Comparison of ENCODE assay signal across 20 mouse cellular contexts in genomic region chr10:108558812-108559606, GRCm38 (mm10).
DNase-seq lines count a peak whose midpoint lies in the region; ATAC-seq and TF ChIP-seq lines count a peak whose summit lies in the region.
"Had no signal": no experiment of that assay in that cellular context is flagged by ENCODE, and none has a peak within 500 bp of the region (broad histone marks: within the 10 kb centered on the region; RNA-seq: fewer than 3 reads in every experiment).

No protein-coding gene starts in this region.

- WGBS in forebrain, embryonic 13.5 days, result 61% methylated on average over 19 of the region's 19 CpGs
- 59% methylated on average over 19 of the region's 19 CpGs for WGBS in midbrain, embryonic 16.5 days

- H3K9me3 ChIP-seq in forebrain, embryonic 13.5 days (replicated peaks), result no peaks in the 10 kb centered on the region
- no peaks in the 10 kb centered on the region for H3K9me3 ChIP-seq in midbrain, embryonic 16.5 days (replicated peaks; ENCODE audit: control insufficient read depth, low read length, poor library complexity, severe bottlenecking)
- H3K9me3 ChIP-seq: heart, embryonic 13.5 days; intestine, embryonic 15.5 days; limb, embryonic 12.5 days; liver, embryonic 13.5 days; lung, embryonic 15.5 days; neural tube, embryonic 13.5 days had no signal

- H3K4me2 ChIP-seq in forebrain, embryonic 13.5 days, result no peak overlapping the region
- no peak overlapping the region for H3K4me2 ChIP-seq in midbrain, embryonic 16.5 days (ENCODE audit: low read length)
- H3K4me2 ChIP-seq: heart, embryonic 13.5 days; intestine, embryonic 15.5 days; limb, embryonic 12.5 days; liver, embryonic 13.5 days; lung, embryonic 15.5 days; neural tube, embryonic 13.5 days had no signal

- peaks cover 11% of the 10 kb centered on the region; the same call in 1 of the 2 replicates for H3K4me1 ChIP-seq in forebrain, embryonic 13.5 days
- H3K4me1 ChIP-seq in midbrain, embryonic 16.5 days (ENCODE audit: control insufficient read depth, insufficient read depth, low read length), result peaks cover 8% of the 10 kb centered on the region; the same call in 1 of the 2 replicates
- H3K4me1 ChIP-seq: intestine, embryonic 15.5 days; limb, embryonic 12.5 days; liver, embryonic 13.5 days; lung, embryonic 15.5 days had no signal

- DNase-seq in layer of hippocampus, adult 2 months (ENCODE audit: low spot score in 2 of 2), result no peak
- DNase-seq in layer of hippocampus, postnatal 36 days, result no peak
- DNase-seq in brain, embryonic 14.5 days (ENCODE audit: low read depth), result peak; percentile 80
- DNase-seq in adrenal gland, adult 8-10 months, result no peak
- DNase-seq in adrenal gland, adult 18-20 months (ENCODE audit: low spot score in 2 of 2), result no peak
- DNase-seq: cerebellum, adult 11-12 months; cerebellum, postnatal 25 days; gastrocnemius, adult 2 months; heart, postnatal 36 days; liver, embryonic 13.5 days; spleen, adult 18-20 months had no signal

- no peaks in the 10 kb centered on the region for H3K36me3 ChIP-seq in forebrain, embryonic 13.5 days (ENCODE audit: poor library complexity, severe bottlenecking)
- H3K36me3 ChIP-seq in midbrain, embryonic 16.5 days (ENCODE audit: control insufficient read depth, insufficient read depth, low read length), result no peaks in the 10 kb centered on the region
- H3K36me3 ChIP-seq: heart, embryonic 13.5 days; intestine, embryonic 15.5 days; limb, embryonic 12.5 days; liver, embryonic 13.5 days; lung, embryonic 15.5 days; neural tube, embryonic 13.5 days had no signal

- peak overlapping the region; percentile 24 for H3K27ac ChIP-seq in layer of hippocampus, adult 2 months
- peak overlapping the region; percentile 70; the same call in 1 of the 2 replicates for H3K27ac ChIP-seq in forebrain, embryonic 13.5 days
- H3K27ac ChIP-seq in midbrain, embryonic 16.5 days (ENCODE audit: low read length), result no peak overlapping the region
- H3K27ac ChIP-seq: gastrocnemius, adult 2 months; heart, embryonic 13.5 days; intestine, embryonic 15.5 days; kidney, postnatal 0 days; limb, embryonic 12.5 days; liver, embryonic 13.5 days; lung, embryonic 15.5 days; macrophage had no signal

- TF ChIP-seq CTCF in layer of hippocampus, adult 2 months (conservative IDR thresholded peaks at IDR 0.05), result no peak
- TF ChIP-seq CTCF in brain, embryonic 14.5 days (IDR thresholded peaks at IDR 0.05; ENCODE audit: borderline replicate concordance, extremely low read depth, insufficient read depth, insufficient read length), result no peak

- H3K9ac ChIP-seq in forebrain, embryonic 13.5 days, result no peak overlapping the region
- H3K9ac ChIP-seq in midbrain, embryonic 16.5 days (ENCODE audit: low read depth, low read length), result no peak overlapping the region
- H3K9ac ChIP-seq: heart, embryonic 13.5 days; intestine, embryonic 15.5 days; limb, embryonic 12.5 days; liver, embryonic 13.5 days; lung, embryonic 15.5 days; neural tube, embryonic 13.5 days had no signal

- TF ChIP-seq POLR2A in brain, embryonic 14.5 days (IDR thresholded peaks at IDR 0.05; ENCODE audit: borderline replicate concordance, extremely low read depth, insufficient read depth, insufficient read length, poor library complexity, severe bottlenecking), result no peak

- H3K27me3 ChIP-seq in forebrain, embryonic 13.5 days, result no peaks in the 10 kb centered on the region
- no peaks in the 10 kb centered on the region for H3K27me3 ChIP-seq in midbrain, embryonic 16.5 days (ENCODE audit: control insufficient read depth, insufficient read depth, low read depth, low read length)
- H3K27me3 ChIP-seq: heart, embryonic 13.5 days; intestine, embryonic 15.5 days; limb, embryonic 12.5 days; lung, embryonic 15.5 days; neural tube, embryonic 13.5 days had no signal

- H3K4me3 ChIP-seq in layer of hippocampus, adult 2 months, result no peak overlapping the region
- no peak overlapping the region for H3K4me3 ChIP-seq in forebrain, embryonic 13.5 days
- no peak overlapping the region for H3K4me3 ChIP-seq in midbrain, embryonic 16.5 days (ENCODE audit: low read depth, low read length)
- H3K4me3 ChIP-seq: gastrocnemius, adult 2 months; heart, embryonic 13.5 days; intestine, embryonic 15.5 days; limb, embryonic 12.5 days; liver, embryonic 13.5 days; lung, embryonic 15.5 days; neural tube, embryonic 13.5 days had no signal

- ATAC-seq in forebrain, embryonic 13.5 days, result peak; percentile 71
- peak; percentile 61 for ATAC-seq in midbrain, embryonic 16.5 days
- ATAC-seq: intestine, embryonic 15.5 days had no signal
